Mouse (Mus musculus) megakaryocyte, adult 5-6 weeks (primary cell): ENCODE measurements around the gene Tas2r120. TPM values are rescaled to one million over a fixed set of nuclear protein-coding genes. Genes with fewer than 3 reads are reported as not detected.
"Not testable (repeated sequence)": the region's sequence is repeated elsewhere in the genome, so short reads cannot be mapped to it uniquely, and the experiment has no call there.

ENCODE experiments used
- ATAC-seq: 2 replicates; pipeline ENCODE4 v1.8.0; 2016; ENCODE audit warnings: mild to moderate bottlenecking, inconsistent platforms; ENCODE audit not compliant: poor library complexity, severe bottlenecking
- total RNA-seq, 2 experiments: library from RNA; stranded (forward) in 1 of 2; stranded (reverse) in 1 of 2; fragments of 153-499, 151-499 nt in 1 of 2; fragments of 221-1000, 200-1000 nt in 1 of 2; gene quantifications; 2 replicates each; pipeline versions ENCODE4 v1.2.3 to v1.2.4; 2015 to 2017

Tas2r120 gene
- total RNA-seq (2015) (not detected in 2 replicates), total RNA-seq (2017) (not detected in 2 replicates)

DNA sequence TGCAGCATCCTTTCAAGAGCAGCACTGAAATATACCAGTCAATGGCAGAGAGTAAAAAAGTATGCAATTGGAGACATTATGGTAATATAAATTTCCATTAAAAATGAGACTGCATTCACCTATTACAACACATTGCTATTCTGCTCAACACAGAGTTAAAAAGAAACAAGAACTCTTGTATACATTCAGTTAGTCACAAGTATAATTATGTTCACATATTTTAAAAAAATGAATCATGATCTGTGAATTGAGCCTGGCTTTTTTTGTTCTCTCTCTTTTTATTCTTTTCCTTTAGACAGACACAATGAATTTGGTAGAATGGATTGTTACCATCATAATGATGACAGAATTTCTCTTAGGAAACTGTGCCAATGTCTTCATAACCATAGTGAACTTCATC is at the start of gene Tas2r120:
Tas2r120 (plus strand) TSS at position 301 of the 400 bp plus-strand sequence.
- no peak for ATAC-seq

DNA sequence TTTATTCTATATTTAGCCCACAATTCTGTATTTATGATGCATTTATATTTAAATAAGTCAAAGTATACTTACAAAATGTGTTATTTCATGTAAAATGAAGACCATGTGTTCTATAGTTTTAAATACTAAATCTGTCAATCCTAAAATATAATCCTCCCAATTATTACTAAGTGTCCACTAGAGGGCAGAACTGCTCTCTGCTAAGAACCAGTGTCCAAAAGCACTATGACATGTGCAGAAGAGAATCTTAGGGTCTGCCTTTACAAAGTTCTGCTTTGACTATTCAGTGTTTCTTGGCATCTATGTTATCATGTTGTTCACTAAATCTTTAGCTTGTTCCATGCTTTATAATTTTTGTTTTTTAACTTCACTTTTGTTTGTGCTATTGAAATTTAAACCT is 7.4 kb upstream of the Tas2r120 start:
- 0 out of 2 replicates have a peak, but pooled peaks have one; percentile 30 for ATAC-seq

DNA sequence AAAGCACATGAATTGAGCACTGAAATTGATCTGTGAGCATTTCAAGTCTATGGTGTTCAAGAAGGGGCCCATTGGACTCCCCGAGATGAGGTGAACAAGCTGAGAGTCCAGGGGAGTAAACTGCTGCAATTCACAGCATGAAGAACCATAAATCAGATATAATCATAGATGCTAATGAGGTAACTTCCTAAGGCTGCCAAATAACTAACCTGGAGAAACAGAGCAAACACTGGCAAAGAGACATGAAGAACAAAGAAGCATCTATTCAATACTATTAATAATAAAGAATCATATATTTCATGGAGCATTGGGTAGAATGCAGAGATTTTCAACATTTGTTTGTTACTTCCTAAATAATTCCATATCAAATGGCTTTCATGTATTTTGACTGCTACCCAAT is 5.3 kb upstream of the Tas2r120 start, which contains the start of gene A630073D07Rik:
A630073D07Rik (minus strand) TSS at position 101 of the 400 bp plus-strand sequence.
- ATAC-seq: no peak

DNA sequence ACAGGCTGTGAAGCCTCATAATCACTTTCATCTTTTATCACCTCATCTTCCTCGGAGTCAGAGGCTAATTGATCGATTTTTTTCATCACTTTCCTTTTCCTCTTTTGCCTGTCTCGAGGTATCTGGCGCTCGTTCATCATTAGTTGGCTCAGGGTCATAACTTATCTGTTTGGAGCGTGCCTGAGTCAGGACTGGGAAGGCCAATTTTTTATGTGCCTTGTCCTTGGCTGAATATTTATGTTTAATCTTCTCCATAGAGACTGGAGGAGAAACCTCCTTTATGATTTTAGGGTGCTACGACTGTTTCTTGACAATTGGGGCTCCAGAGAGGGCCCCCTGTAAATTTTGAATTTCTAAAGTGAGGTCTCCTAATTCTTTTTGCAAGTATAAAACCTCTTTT is 34.8 kb downstream of the Tas2r120 start:
- ATAC-seq: not testable (repeated sequence)

DNA sequence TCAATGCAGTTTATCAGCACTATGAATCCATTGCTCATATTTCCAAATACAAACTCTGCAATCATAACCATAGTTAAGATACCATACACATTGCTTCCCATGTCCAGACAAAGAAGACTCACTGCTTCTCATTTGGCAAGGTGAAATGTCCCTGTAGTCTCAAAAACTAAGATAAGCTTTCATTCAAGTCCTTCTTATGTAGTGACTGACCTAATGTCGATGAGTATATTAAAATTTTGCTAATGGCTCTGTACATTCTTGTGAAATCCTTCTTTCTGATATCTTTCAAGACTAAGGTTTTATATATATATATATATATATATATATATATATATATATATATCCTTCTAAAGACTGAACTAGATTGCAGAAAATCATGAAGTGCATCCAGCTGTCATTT is 44.2 kb downstream of the Tas2r120 start, which contains the start of gene Tas2r121:
Tas2r121 (minus strand) TSS at position 101 of the 400 bp plus-strand sequence.
- no peak for ATAC-seq

Other genes starting within 250 kb of the Tas2r120 start
- gene Prh1, start 87.1 kb upstream of the Tas2r120 start, total RNA-seq (2015): not detected in 2 replicates
- gene Prh1, start 87.1 kb upstream of the Tas2r120 start, total RNA-seq (2017): not detected in 2 replicates
- gene Prp2, start 61.0 kb upstream of the Tas2r120 start, total RNA-seq (2015): not detected in 2 replicates
- not detected in 2 replicates for gene Prp2, start 61.0 kb upstream of the Tas2r120 start, total RNA-seq (2017)
- not detected in 2 replicates for gene A630073D07Rik, start 5.4 kb upstream of the Tas2r120 start, total RNA-seq (2015)
- gene A630073D07Rik, start 5.4 kb upstream of the Tas2r120 start, total RNA-seq (2017): not detected in 2 replicates
- gene Tas2r121, start 44.1 kb downstream of the Tas2r120 start, total RNA-seq (2015): not detected in 2 replicates
- not detected in 2 replicates for gene Tas2r121, start 44.1 kb downstream of the Tas2r120 start, total RNA-seq (2017)
- not detected in 2 replicates for gene Tas2r122, start 55.0 kb downstream of the Tas2r120 start, total RNA-seq (2015)
- not detected in 2 replicates for gene Tas2r122, start 55.0 kb downstream of the Tas2r120 start, total RNA-seq (2017)
- not detected in 2 replicates for gene Tas2r115, start 81.1 kb downstream of the Tas2r120 start, total RNA-seq (2015)
- not detected in 2 replicates for gene Tas2r115, start 81.1 kb downstream of the Tas2r120 start, total RNA-seq (2017)
- not detected in 2 replicates for gene Tas2r124, start 97.8 kb downstream of the Tas2r120 start, total RNA-seq (2015)
- gene Tas2r124, start 97.8 kb downstream of the Tas2r120 start, total RNA-seq (2017): not detected in 2 replicates
- not detected in 2 replicates for gene Tas2r102, start 105.2 kb downstream of the Tas2r120 start, total RNA-seq (2015)
- gene Tas2r102, start 105.2 kb downstream of the Tas2r120 start, total RNA-seq (2017): not detected in 2 replicates
- gene Tas2r136, start 121.2 kb downstream of the Tas2r120 start, total RNA-seq (2015): not detected in 2 replicates
- gene Tas2r136, start 121.2 kb downstream of the Tas2r120 start, total RNA-seq (2017): not detected in 2 replicates
- not detected in 2 replicates for gene Tas2r117, start 145.9 kb downstream of the Tas2r120 start, total RNA-seq (2015)
- gene Tas2r117, start 145.9 kb downstream of the Tas2r120 start, total RNA-seq (2017): not detected in 2 replicates
- not detected in 2 replicates for gene Tas2r123, start 190.2 kb downstream of the Tas2r120 start, total RNA-seq (2015)
- gene Tas2r123, start 190.2 kb downstream of the Tas2r120 start, total RNA-seq (2017): not detected in 2 replicates
- gene Tas2r116, start 198.5 kb downstream of the Tas2r120 start, total RNA-seq (2015): not detected in 2 replicates
- gene Tas2r116, start 198.5 kb downstream of the Tas2r120 start, total RNA-seq (2017): not detected in 2 replicates
- not detected in 2 replicates for gene Tas2r110, start 211.1 kb downstream of the Tas2r120 start, total RNA-seq (2015)
- not detected in 2 replicates for gene Tas2r110, start 211.1 kb downstream of the Tas2r120 start, total RNA-seq (2017)
- gene Tas2r113, start 236.1 kb downstream of the Tas2r120 start, total RNA-seq (2015): not detected in 2 replicates
- not detected in 2 replicates for gene Tas2r113, start 236.1 kb downstream of the Tas2r120 start, total RNA-seq (2017)